Mouse (Mus musculus): ENCODE data around the gene Rwdd4a. TPM values are rescaled to one million over a fixed set of nuclear protein-coding genes. Genes with fewer than 3 reads are reported as not detected.

The Rwdd4a gene
- polyA plus RNA-seq, 1 experiment from 2014 or later = 34.0 TPM

Small RNAs within 50 kb of the gene (microRNA-seq; reads per million reads assigned to microRNA genes)
- gene Gm27409 = not detected

Other genes with a start within 250 kb of the Rwdd4a start
- gene Stox2, start 87.3 kb upstream of the Rwdd4a start, polyA plus RNA-seq (2015; fragmentation: Nextera tagmentation; extraction: Ambion mirVana) = 7.3 and 8.0 TPM in 2 replicates
- gene Trappc11, start 194 bp upstream of the Rwdd4a start, polyA plus RNA-seq (2015; fragmentation: Nextera tagmentation; extraction: Ambion mirVana) = 20.7 and 20.8 TPM in 2 replicates
- gene Ing2, start 141.9 kb downstream of the Rwdd4a start, polyA plus RNA-seq (2015; fragmentation: Nextera tagmentation; extraction: Ambion mirVana) = 7.2 and 8.3 TPM in 2 replicates
- 15.5 and 17.2 TPM in 2 replicates for gene Cdkn2aip, start 180.3 kb downstream of the Rwdd4a start, polyA plus RNA-seq (2015; fragmentation: Nextera tagmentation; extraction: Ambion mirVana)

All from heart, embryonic 16.5 days (tissue).